In the genomic region with DNA sequence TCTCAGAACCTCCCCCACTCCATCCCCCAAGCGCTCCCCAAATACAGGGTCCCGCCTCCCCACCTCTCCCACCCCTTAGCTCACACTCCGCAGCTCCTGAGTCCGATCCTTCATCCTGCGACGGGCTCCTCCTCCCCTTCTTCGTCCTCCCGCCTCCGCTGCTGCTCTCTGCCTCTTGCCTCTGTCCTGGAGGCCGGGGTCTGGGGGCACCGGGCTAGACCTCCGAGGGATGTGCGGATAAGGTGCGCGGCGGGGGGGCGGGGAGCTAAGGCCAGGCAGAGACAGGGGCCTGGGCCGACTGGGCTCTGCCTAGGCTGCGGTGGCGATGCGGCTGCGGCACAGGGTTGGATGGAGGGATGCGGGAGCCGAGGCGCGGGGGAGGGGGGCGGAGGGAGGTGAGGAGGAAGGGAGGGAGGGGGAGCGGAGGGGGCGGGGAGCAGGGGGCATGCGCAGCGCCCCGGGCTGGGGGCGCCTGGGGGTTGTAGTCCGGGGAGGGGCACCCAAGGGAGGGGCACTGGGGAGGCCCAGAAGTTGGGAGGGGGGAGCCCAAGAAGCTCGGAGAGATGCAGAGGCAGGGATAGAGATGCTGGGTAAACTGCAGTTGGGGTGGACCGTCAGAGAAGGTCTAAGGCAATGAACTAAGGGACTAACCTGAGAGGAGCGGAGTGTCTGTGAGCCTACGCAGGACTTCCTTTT, we compare ENCODE assay signal across 8 mouse cellular contexts. TPM values are rescaled to one million over a fixed set of nuclear protein-coding genes. Genes with fewer than 3 reads are reported as not detected.
DNase-seq lines count a peak whose midpoint lies in the region; ATAC-seq lines count a peak whose summit lies in the region.

A gene (plus strand): TSS at position 119 of the 696 bp plus-strand sequence.
A gene (minus strand): TSS at position 374 of the 696 bp plus-strand sequence.

- peak within 1 kb of the TSS; percentile 69 for H3K4me2 ChIP-seq in midbrain, embryonic 12.5 days (replicated peaks)

- WGBS in midbrain, embryonic 12.5 days, result 3% methylated on average over 31 of the region's 38 CpGs

- peaks cover 22% of the 10 kb centered on the region for H3K4me1 ChIP-seq in midbrain, embryonic 12.5 days

- peak; percentile 90 for ATAC-seq in midbrain, embryonic 12.5 days (ENCODE audit: low FRiP score, low read depth)
- ATAC-seq in megakaryocyte, adult 5-6 weeks (ENCODE audit: poor library complexity, severe bottlenecking), result no peak

- peak within 1 kb of the TSS; percentile 84 for H3K27ac ChIP-seq in midbrain, embryonic 12.5 days (replicated peaks)

- no peaks in the 10 kb centered on the region for H3K36me3 ChIP-seq in midbrain, embryonic 12.5 days

- H3K9me3 ChIP-seq in midbrain, embryonic 12.5 days, result no peaks in the 10 kb centered on the region

- peak within 1 kb of the TSS; percentile 93 for H3K9ac ChIP-seq in midbrain, embryonic 12.5 days (replicated peaks)

- peak within 1 kb of the TSS; percentile 80 for H3K4me3 ChIP-seq in midbrain, embryonic 12.5 days

- no peaks in the 10 kb centered on the region for H3K27me3 ChIP-seq in midbrain, embryonic 12.5 days

- peak; percentile 68 to 79 for DNase-seq in left cerebral cortex, adult 18-20 months (ENCODE audit: low spot score in 2 of 2)
- DNase-seq in left cerebral cortex, adult 11 months (ENCODE audit: low spot score), result no peak
- peak; percentile 90 to 95 for DNase-seq in cerebellum, postnatal 25 days
- DNase-seq in gastrocnemius, postnatal 4 days (ENCODE audit: low spot score in 2 of 2), result peak; percentile 55 to 64
- peak; percentile 58 for DNase-seq in layer of hippocampus, adult 9-11 months
- no peak for DNase-seq in thymus, postnatal 36 days

RNA-seq across cellular contexts. Expression of the first gene that starts in this region (rescaled TPM):
- 10 to 100 TPM; 85.0 to 86.3 TPM for total RNA-seq in left cerebral cortex, adult 18-20 months (2021)
- total RNA-seq in gastrocnemius, postnatal 4 days (2021), result 10 to 100 TPM; 82.8 to 84.9 TPM
- polyA plus RNA-seq in midbrain, embryonic 12.5 days (2016; fragmentation: Nextera tagmentation; extraction: Ambion mirVana), result 20.1 and 21.5 TPM in 2 replicates
- 59.2 and 68.7 TPM in 2 replicates for total RNA-seq in megakaryocyte, adult 5-6 weeks (2015)
- 37.7 and 45.0 TPM in 2 replicates for total RNA-seq in megakaryocyte, adult 5-6 weeks (2017)

RNA-seq across cellular contexts. Expression of the second gene that starts in this region (rescaled TPM):
- total RNA-seq in left cerebral cortex, adult 18-20 months (2021), result 100 to 1,000 TPM; 420 to 434 TPM
- 1 to 10 TPM; 4.7 to 6.3 TPM for total RNA-seq in gastrocnemius, postnatal 4 days (2021)
- polyA plus RNA-seq in midbrain, embryonic 12.5 days (2016; fragmentation: Nextera tagmentation; extraction: Ambion mirVana), result 16.3 and 19.9 TPM in 2 replicates
- 0.04 TPM in 1 of 2 replicates, not detected in the other for total RNA-seq in megakaryocyte, adult 5-6 weeks (2015)
- not detected in 2 replicates for total RNA-seq in megakaryocyte, adult 5-6 weeks (2017)

Comparison
In these comparisons a context has a peak if more than half of its experiments do, and no peak if none do; other contexts are left out.
1. RNA of the second gene that starts in this region (total RNA-seq): 420 to 434 TPM in left cerebral cortex, adult 18-20 months; 4.7 to 6.3 TPM in gastrocnemius, postnatal 4 days and 0.04 TPM in megakaryocyte, adult 5-6 weeks; every median in the first group is over 10 times any median in the second.
2. DNase-seq: peak in left cerebral cortex, adult 18-20 months (2 of 2), cerebellum, postnatal 25 days (2 of 2), gastrocnemius, postnatal 4 days (2 of 2) and layer of hippocampus, adult 9-11 months (single experiment); none in left cerebral cortex, adult 11 months (single experiment) and thymus, postnatal 36 days (0 of 2).